Mouse (Mus musculus) ovary, postnatal 14 days (tissue): ENCODE results near the gene Ina.

Source experiments
- DNase-seq: peaks from one replicate; pipeline ENCODE4 v3.0.0; 2022; ENCODE audit warnings: low spot score

Gene Ina

GRCm38 (mm10) chr19:47053471-47053870 lies 39.0 kb downstream of the Ina start:
- no peak for DNase-seq

GRCm38 (mm10) chr19:47057684-47058083 lies 43.2 kb downstream of the Ina start:
- no peak for DNase-seq

- DNase-seq: no peak
These were observed 51.4 kb downstream of the Ina start for GRCm38 (mm10) chr19:47065860-47066259.

- DNase-seq: peak; percentile 94
These were observed 52.8 kb downstream of the Ina start, which contains the start of gene Taf5 for GRCm38 (mm10) chr19:47067096-47067882. Gene Taf5 (plus strand): TSS chr19:47067746.

GRCm38 (mm10) chr19:47067924-47068611 lies 53.6 kb downstream of the Ina start:
- peak; percentile 68 for DNase-seq
